Mouse (Mus musculus): ENCODE measurements around the gene Poln.
A peak's percentile ranks its signal among the peaks of the same experiment; 100 is the strongest.

Gene Poln

DNA sequence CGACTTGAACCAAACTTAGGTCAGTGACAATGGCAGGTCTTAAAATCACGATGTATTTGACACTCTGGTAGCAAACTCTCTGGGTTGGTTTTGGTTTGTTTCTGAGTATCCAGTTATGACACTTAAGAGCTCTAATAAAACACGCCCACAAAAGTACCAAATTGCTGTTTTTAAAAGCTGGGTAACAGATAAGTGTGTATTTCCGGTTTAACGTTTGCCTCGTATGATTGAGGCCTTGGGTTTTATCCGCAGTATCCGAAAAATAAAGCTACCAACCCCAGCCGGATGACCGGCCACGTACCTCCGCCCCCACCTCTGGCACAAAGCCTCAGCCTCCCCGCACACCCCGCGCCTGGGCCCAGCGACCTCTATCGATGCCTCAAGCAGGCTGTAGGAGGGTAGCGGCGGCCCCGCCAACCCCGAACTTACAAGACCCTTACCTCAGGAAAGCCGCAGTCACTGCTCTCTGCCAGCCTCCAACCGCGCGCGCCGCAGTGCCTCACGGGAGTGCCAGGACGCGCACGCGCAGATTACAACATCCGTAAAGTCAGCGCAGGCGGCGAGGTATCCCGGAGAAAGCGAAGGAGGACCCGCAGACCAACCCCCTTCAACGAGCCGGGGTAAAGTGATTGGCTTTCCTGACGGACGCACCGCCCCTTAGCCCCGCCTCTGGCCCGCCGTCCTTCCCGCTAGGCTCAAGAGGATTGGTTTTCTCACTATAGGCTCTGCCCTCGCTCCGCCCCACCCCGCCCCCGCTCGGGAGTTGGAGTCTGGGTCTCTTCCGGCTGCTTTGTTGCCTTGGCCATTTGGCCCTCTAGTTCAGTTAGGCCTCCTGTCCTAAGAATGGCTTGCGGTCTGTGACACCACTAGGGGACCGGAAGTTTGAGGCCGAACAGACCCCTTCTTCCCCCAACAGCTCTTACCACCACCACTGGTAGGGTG, at the start of gene Poln, which contains the start of gene Haus3:
Poln (minus strand) TSS at position 499 of the 942 bp plus-strand sequence.
Haus3 (minus strand) TSS at position 578 of the 942 bp plus-strand sequence.
- peak; percentile 99 for DNase-seq (ENCODE audit: low spot score)

DNA sequence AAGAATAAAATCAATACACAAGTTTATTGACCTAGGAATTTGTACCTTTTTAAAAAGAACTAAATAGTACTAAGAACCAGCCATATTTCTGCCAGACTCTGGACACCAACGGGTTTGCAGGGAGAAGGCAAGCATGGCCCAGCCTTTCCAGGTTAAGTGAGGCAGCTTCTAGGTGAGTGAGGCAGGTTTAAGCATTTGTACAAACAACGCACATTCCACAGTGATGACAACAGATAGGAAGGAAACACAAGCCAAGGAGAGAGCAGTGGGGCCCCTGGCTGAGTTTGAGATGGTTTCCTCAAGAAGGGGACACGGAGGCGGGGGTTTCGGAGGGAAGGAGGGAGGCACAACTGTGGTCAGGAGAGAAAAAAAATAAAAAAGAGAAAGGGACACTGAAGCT, 49.4 kb upstream of the Poln start:
- DNase-seq (ENCODE audit: low spot score): no peak

DNA sequence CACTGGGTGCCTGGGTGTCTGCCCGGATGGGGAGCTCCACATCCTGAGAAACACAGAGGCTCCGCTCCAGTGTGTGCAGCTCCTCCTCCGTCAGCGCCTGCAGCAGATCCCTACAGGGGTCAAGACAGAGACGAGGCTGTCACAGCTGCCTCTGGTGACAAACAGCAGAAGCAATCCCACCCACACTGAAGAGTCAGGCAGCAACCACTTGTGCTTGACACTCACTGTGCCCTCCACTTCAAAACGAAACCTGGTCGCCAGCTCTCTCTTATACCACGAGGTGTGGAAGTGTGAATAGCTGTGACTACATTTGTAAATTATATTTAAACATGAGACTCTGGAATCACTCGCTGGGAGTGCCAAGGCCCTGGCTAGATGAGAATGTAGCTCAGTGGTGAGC, 48.5 kb upstream of the Poln start:
- peak; percentile 40 for DNase-seq (ENCODE audit: low spot score)

DNA sequence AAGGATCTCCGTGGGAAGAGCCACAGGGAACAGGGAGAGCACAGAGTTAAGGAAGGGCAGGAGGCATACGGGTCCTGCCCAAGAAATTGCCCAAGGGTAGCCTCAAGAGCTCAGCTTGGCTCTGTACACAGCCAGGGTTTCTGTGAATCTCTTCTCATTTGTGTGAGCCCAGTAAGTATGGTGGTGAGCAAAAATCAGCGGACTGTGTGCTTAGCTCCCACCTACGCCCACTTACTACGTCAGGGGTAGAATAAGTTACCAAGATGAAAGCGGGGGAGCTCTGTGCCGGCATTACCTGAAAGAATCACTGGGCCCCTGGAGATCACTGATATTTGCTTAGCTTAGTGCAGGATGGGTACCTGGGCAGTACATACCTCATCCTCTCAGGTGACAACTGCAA, 46.8 kb upstream of the Poln start:
- no peak for DNase-seq (ENCODE audit: low spot score)

DNA sequence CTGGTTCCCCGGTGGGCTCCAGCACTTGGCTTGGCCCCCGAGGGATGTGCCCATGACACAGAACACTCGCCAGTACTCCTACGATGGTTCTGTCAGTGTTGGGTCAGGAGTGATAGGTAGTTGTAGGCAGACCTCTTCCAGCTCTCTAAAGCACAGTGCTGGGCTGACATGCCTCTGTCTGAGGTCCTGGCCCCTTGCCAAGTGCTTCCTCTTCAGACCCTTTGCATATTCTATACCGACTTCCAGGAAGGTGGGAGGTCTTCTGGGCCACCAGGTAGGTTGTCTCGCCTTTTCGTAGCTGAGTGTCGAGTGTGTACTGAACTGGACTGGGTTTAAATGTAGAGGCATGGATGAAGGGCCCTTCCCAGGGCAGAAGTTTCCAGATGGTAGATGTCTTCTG, 44.4 kb upstream of the Poln start:
- DNase-seq (ENCODE audit: low spot score): no peak

DNA sequence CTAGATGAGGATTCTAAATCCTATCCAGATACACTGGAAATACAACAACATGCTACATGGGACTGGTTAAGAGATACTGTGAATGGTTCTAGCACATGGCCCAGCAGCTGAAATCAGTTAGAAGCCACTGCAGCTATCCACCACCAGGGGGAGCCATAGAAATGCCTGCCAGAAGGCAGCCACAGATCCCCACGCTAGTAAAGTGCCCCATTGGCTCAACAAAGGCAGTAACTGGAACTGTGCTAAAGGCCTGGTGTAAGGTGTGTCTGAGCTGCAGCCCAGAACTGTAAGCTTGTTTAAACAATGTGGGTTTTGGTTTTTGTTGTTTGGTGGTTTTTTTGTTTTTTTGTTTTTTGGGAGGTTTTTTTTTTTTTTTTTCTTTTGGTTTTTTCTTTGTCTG, 41.0 kb upstream of the Poln start:
- DNase-seq (ENCODE audit: low spot score): peak; percentile 88

DNA sequence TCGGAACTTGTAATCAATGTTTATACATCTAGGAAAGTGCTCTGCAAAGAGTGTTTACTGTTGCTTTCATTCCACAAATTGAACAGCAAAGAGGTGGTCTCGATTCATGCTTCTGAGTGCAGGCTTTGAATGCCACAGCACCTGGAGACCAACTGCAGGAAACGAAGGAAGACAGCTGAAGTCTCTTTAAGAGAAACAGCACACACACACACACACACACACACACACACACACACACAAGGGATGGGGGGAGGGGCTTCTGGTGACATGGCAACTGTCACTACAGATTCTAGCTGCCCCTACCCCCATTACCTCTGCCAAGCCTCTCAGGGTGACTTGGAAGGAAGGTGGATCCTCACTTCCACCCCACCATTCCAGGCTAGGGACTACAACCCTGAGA, 38.3 kb upstream of the Poln start:
- DNase-seq (ENCODE audit: low spot score): no peak

DNA sequence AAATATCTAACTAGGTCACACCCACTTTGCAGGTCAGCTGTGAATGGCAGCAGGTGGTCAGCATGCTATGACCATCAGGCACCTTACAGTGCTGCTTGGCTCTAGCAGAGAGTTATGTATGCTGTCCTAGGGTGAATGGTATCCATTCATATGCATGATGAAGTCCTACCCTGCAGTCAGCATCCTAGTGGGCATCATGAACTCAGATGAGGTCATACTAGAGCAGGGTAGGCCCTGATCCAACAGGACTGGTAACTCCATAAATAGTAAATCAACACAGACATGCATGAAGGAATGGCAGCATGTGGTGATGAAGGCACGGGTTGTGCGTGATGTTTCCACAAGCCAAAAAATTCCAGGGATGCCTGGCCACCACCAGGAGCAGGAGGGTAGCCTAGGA, 36.5 kb upstream of the Poln start:
- DNase-seq (ENCODE audit: low spot score): no peak

DNA sequence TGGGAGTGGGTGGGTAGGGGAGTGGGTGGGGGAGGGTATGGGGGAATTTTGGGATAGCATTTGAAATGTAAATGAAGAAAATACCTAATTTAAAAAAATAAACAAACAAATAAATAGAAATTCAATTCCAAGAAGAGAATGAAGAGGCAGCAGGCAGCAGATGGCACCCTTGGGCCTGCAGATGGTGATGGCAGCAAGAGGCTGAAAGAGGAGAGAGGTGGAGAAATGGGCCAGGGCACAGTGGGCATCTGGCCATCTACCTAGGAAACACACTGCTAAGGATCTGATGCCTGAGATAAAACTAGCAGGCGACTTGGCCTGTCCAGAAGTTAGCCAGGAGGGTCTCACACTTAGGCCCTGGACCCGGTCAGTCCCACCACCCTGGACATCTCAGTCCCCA, 35.7 kb upstream of the Poln start:
- no peak for DNase-seq (ENCODE audit: low spot score)

DNA sequence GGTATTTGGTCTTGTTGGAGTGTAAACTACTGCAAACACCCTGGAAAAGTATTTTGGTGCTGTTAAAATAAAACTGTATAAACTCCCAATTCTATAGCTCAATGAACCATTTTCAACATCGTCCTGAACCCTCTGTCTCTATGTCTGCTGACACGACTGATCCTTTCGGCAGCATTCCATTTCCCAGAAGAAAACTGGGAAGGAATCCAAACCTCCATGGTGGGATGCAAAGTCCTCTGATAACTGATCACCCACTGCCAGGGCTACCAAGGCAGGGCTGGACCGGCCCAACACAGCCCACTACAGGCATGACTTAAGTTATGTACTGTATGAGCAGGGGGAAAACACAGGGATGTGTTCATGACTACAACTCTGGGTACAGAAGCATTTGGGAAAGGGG, 32.8 kb upstream of the Poln start:
- no peak for DNase-seq (ENCODE audit: low spot score)

DNA sequence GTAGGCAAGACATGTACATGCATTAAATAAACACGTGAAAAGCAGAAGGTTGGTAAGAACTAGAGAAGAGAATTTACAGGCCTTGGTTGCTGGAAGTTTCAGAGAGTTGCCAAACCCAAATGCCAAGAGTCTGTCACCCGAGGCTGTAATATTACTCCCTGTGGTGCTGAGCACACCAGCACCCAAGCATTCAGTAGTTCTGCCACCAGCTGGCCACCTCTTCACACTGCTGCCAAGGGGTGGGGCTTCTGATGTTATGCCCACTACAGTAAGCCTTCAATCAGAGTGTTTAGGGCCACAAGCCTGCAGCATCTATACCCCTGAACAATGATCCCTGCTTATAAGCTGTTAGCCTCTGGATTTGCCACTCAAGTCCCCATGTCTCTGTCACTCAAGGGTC, 32.1 kb upstream of the Poln start:
- no peak for DNase-seq (ENCODE audit: low spot score)

DNA sequence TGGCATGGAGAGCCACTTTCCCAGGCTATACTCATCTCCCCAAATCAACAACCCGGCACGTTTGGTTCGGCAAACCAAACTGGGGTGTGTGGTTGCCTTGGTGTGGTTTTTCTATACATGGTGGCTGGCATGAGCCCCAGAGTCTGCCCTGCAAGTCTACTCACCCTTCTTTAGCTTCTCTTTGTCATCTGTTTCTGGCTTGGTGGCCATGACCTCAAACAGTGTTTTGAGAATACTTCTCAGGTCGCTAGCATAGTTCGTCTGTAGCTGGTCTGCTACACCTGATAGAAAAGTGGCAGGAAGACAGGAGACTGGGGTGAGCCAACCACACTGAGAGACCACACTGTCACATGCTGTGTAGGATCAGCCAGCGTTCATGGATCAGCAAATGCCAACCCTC, 29.4 kb upstream of the Poln start:
- no peak for DNase-seq (ENCODE audit: low spot score)

DNA sequence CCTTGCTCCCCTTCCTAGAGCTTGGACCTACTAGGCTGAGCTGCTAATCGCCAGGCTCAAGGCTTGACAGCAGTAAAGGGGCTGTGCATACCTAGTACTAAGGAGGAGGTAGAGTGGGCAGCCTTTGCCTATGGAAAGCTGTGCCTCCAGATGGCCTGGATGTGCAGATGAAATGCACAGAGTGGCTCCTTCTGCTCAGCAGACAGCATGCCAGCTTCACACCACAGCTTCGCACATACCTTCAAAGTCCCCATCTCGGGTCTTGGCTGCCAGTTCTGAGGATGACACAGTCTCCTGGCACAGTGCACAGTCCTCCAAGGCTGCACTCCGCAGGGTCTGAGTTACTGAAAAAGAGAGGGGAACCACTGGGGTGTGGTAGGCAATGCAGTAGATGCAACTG, 28.0 kb upstream of the Poln start:
- no peak for DNase-seq (ENCODE audit: low spot score)

DNA sequence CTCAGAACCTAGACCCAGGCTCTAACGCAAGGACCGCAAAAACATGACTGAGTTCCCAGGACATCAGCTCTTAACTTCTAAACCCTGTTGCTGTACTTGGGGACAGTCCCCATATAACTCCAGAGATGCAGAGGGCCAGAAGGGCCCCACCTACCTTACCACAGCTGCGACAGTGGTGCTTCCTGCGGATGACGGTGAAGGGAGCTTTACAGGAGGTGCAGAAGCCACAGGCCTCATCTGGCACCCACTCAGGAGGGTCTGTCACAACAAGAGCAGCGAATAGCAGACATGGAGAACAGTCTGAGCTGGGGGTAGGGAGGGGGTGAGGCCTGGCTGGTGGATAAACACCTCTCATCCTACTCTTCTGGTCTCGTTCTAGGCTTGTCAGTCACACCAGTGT, 27.2 kb upstream of the Poln start:
- DNase-seq (ENCODE audit: low spot score): no peak

DNA sequence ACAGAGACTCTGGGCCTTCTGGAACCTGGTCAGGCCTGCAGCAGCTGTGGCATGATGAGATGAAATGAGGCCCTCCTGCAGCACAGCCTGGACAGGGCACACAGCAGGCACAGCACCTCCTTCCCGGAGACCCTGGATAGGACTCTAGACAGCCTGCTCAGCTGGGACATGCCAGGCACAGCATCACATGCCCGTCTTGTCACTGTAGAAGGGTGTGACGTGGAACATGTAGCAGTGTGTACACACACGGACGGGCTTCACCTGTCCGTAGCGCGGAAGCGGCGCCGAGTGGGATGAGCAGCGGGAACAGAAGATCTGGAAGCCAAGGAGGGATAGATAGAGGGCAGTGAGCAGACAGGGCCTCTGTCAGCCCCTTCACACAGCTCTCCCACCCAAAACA, 26.5 kb upstream of the Poln start:
- no peak for DNase-seq (ENCODE audit: low spot score)

DNA sequence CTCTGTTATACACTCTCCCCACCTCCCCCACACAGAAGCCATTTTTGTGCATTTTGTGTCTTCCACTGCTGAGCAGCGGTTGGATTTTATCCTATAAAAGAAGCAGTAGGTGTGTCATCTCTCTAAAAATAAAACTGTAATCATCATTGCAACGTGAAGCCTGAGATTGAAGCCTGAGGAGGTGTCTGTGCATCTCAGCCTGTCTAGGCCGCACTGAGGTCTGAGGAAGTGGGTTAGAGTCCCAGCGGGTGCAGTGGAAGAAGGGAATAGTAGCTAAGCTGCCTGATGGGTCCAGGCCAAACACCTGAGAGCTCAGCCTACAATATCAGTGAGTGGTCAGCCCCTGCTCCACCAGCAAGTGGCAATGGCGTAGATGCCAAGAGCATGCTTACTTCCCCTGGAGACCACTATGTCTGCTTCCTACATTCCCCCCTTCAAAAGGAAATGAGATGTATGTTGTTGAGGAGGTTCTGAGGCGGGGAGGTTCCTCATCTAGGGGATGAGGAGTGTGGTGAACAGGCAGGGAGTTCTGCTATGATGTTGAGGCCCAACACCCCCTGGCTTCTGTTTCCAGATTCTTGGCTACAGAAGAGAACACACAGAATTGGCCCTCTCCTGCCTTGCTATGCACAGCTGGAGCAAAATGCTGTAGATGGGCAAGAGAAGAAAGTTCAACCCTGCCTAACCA, 25.9 kb upstream of the Poln start:
- DNase-seq (ENCODE audit: low spot score): no peak

DNA sequence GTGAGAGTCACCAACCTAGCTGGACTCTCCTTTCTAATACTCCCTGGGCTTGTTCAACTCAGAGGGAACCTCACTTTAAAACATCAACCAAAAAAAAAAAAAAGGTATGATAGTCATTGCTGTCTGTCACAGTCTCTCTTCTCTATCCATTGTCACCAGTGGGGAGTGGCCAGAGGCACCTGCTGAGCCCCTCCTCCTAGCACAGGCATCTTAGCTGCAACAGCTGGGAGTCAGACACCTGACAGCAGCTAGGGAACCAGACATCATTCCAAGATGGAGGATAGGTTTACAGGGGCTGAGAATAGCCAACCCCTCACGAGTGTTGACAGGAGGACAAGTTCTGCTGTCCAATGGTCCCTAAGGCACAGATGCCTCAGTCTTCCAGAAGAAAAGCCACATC, 25.2 kb upstream of the Poln start:
- DNase-seq (ENCODE audit: low spot score): no peak

DNA sequence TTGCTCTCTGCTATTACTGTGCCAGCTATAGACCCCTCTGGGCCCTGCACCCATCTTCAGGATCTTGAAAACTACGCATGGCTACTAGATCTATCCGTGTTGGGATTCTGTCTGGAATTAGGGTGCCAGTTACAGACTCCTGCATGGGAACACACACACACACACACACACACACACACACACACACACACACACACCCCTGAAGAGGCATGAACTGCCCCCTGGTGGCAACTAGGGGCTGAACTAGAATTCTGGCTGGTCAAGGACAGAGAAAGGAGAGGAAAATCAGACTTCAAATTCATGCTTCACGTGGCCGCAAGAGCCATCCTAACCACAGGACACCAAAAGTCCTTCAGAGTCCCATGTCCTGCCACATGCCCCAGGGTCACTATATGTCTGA, 22.6 kb upstream of the Poln start:
- peak; percentile 30 for DNase-seq (ENCODE audit: low spot score)

DNA sequence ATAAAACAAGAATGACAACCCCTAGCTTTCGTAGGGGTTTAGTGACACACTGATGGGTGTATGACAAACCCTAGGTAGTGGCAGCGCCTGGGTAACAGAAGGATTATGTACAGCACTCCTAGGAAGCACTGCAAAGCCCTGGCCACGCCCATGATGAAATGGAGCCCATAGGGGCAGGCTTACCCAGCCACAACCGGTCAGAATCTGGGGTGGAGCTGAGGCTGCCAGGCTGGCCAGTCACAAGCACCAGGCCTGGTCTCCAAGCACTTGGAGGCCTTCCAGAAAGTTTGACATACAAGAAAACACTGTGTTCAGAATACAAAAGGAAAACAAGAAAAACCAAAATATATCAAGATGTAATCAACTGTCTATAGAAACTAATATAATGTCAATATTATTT, 21.8 kb upstream of the Poln start:
- peak; percentile 71 for DNase-seq (ENCODE audit: low spot score)

DNA sequence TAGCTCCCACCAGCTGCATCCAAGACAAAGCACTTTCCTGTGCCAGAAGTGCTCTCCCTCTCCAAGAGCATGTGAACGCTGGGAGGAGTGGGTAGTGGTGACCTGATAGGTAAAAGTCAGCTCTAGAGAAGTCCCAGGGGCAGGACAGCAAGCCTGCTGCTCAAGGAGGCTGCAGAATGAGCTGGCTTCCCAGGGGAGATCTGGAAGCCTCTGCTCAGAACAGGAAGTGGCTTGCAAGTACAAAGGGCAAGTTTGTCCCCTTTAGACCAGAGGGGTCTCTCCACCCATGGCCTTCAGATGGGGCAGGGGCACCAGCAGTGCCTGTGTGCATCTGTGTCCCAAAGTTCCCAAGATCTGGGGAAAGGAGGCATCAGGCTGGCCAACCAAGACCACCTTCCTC, 20.3 kb upstream of the Poln start:
- peak; percentile 53 for DNase-seq (ENCODE audit: low spot score)

DNA sequence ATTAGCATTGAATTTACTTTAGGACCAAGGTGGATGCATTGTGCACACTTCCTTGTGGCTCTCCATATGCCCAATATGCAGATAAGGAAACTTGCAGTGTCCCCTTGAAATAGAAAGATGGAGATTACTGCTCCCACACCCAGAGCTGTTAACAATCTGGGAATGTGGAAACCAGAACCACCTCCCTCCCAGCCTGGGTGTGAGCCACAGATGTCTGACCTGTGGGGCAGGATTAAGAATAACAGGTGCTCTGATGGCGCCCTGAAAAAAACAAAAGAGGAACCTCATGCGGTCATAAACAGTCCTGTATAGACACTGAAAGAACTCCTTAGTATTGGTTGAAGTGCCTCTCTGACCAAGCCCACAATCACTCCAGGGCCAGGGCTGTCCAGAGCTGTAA, 19.6 kb upstream of the Poln start:
- DNase-seq (ENCODE audit: low spot score): no peak

DNA sequence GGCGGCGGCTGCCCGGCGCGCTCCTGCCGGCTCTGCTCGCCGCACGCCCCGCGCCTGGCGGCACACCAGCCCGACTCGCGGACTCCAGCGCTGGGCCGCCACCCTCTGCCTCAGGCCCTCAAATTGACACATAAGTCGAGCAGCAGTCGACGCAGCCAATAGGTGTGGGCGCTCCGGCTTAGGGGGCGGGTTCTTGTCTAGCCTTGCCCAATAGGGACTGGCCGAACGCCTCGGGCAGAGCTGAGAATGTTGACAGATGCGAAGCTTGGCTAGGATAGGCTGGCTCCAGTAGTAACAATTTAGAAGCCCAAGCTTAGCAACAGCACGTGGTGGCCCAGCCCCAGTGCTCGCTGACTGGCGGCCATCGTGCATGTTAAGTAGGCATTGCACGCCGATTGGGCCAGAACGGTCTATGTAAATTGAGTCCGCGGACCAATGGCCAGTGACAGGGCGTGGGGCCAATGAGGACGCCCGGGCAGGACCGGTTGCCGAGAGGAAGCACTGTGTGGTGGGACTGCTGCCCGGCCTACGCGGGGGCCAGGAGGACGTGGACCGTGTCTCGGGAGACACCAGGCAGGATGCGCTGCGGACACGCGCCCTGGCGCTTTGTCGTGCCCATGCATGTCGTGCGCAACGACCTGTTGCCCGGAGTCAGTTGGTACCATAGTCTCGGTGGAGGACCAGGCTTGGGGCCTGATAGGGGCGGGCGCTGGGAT, 18.5 kb upstream of the Poln start, which contains the start of gene Mxd4:
Mxd4 (minus strand) TSS at position 120 of the 716 bp plus-strand sequence.
- DNase-seq (ENCODE audit: low spot score): peak; percentile 99

DNA sequence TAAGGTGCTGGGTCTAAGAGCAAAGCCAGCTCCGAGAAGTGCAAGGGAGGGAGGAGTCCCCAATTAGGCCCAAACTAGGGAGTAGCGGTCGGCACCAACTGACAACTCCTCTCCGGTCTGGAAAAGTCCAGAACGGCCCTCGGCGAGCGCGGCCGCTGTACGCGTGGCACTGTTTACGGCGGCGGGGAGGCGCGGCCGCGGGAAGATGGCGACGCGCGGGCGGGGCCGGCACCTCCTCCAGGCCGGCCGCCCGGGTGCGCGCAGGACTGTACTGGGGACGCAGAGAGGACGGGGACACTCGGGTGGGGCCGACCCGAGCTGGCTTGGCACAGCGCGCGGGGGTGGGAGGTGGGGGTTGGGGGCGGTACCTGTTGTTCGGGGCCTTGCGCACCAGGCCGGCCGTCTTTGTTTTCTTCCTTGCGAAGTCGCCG, 17.7 kb upstream of the Poln start:
- DNase-seq (ENCODE audit: low spot score): peak; percentile 63

All from MN1 (cell line).